Mouse (Mus musculus): ENCODE data around the gene Gm17175.
"Not testable (repeated sequence)": the region's sequence is repeated elsewhere in the genome, so short reads cannot be mapped to it uniquely, and the experiment has no call there.

Gene Gm17175

DNA sequence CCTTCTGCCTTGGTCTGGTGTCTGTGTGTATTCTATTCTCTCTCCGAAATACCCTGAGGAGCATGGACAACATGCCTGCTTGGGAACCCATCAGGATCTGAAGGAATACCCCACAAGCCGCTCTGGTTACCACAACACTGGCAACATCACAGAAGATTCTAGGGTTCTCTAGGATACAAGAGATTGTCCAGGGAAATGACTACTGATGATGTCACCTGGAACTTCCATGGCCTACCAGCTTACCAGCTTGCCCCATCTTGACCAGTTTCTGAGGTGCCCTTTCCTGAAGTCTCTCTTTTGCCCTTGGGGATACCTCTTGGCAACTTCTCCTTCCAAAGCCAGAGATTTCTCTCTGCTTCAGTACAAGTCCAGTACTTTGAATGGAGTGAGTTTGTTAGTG is at the start of gene Gm17175:
TSS of gene Gm17175 (minus strand) at position 101 of the 400 bp plus-strand sequence.
- in situ Hi-C loops (cut with MboI, MseI): not testable (repeated sequence)

DNA sequence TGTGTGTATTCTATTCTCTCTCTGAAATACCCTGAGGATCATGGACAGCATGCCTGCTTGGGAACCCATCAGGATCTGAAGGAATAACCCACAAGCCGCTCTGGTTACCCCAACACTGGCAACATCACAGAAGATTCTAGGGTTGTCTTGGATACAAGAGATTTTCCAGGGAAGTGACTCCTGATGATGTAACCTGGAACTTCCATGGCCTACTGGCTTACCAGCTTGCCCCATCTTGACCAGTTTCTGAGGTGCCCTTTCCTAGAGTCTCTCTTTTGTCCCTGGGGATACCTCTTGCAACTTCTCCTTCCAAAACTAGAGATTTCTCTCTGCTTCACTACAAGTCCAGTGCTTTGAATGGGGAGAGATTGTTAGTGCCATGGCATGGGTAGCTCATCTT is 37.3 kb upstream of the Gm17175 start, which contains the start of gene Gm17078:
TSS of gene Gm17078 (minus strand) at position 101 of the 400 bp plus-strand sequence.
- in situ Hi-C loops (cut with MboI, MseI): no loop called here

DNA sequence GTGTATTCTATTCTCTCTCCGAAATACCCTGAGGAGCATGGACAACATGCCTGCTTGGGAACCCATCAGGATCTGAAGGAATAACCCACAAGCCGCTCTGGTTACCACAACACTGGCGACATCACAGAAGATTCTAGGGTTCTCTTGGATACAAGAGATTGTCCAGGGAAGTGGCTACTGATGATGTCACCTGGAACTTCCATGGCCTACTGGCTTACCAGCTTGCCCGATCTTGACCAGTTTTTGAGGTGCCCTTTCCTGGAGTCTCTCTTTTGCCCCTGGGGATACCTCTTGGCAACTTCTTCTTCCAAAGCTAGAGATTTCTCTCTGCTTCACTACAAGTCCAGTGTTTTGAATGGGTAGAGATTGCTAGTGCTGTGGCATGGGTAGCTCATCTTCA is 18.2 kb upstream of the Gm17175 start, which contains the start of gene Gm17174:
TSS of gene Gm17174 (minus strand) at position 101 of the 400 bp plus-strand sequence.
- in situ Hi-C loops (cut with MboI, MseI): not testable (repeated sequence)

DNA sequence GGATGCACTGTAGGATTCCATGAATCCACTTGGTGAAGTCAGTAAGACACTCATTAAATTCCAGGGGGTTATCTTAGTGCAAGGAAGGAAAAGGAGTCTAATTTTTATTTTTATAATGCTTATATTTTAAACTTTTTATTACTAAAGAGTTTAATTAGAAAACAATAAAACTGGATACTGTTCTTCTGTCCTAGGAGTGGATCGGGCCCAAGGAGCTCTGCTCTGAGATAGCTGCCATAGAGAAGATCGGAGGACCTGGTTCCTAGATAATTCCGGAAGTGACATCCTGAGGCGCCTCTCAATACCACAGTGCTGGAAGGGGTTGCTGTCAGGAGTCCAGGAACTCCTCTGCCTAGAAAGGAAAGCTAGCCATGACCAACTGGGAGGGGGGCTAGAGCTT is 21.4 kb downstream of the Gm17175 start, which contains the start of gene Gm5622:
TSS of gene Gm5622 (plus strand) at position 301 of the 400 bp plus-strand sequence.
- in situ Hi-C loops (cut with MboI, MseI): no loop called here
